Mouse (Mus musculus) heart, adult 2 months (tissue): ENCODE results near the gene Ccdc150. TPM values are rescaled to one million over a fixed set of nuclear protein-coding genes. Genes with fewer than 3 reads are reported as not detected.
A peak's percentile ranks its signal among the peaks of the same experiment; 100 is the strongest.

Source experiments
- DNase-seq, 2 experiments: peaks; one replicate each; pipeline ENCODE4 v3.0.0; 2021
- H3K27ac ChIP-seq: fragments of 200-600 bp; 2 replicates; pipeline ENCODE4 v1.8.1; 2022
- H3K27me3 ChIP-seq: fragments of 200-500 bp; 2 replicates; pipeline ENCODE4 v1.6.1; 2012; ENCODE audit warnings: mild to moderate bottlenecking, low read length, inconsistent platforms, mixed read lengths; ENCODE audit not compliant: control insufficient read depth, insufficient read depth
- H3K36me3 ChIP-seq: fragments of 200-500 bp; 2 replicates; pipeline ENCODE4 v1.6.1; 2012; ENCODE audit warnings: low read length, inconsistent platforms; ENCODE audit not compliant: control insufficient read depth, insufficient read depth
- H3K4me1 ChIP-seq: fragments of 200-500 bp; 2 replicates; pipeline ENCODE4 v1.6.1; 2011; ENCODE audit warnings: low read length; ENCODE audit not compliant: control insufficient read depth, insufficient read depth
- H3K4me3 ChIP-seq: fragments of 200-600 bp; 2 replicates; pipeline ENCODE4 v1.8.1; 2022
- H3K79me2 ChIP-seq: fragments of 200-500 bp; replicated peaks from 2 replicates; pipeline ENCODE4 v1.6.1; 2012; ENCODE audit warnings: mild to moderate bottlenecking, inconsistent platforms, low read length, moderate library complexity, mixed read lengths; ENCODE audit not compliant: control insufficient read depth, insufficient read depth
- H3K9ac ChIP-seq: fragments of 200-500 bp; 2 replicates; pipeline ENCODE4 v1.6.1; 2012; ENCODE audit warnings: low read depth, mild to moderate bottlenecking, control low read depth, inconsistent platforms, low read length, mixed read lengths
- CTCF ChIP-seq: fragments of 200-600 bp; IDR thresholded peaks from 2 replicates; pipeline ENCODE4 v1.8.1; 2022; ENCODE audit warnings: antibody characterized with exemption, mild to moderate bottlenecking, moderate library complexity
- EP300 ChIP-seq: fragments of 200-500 bp; IDR thresholded peaks from 2 replicates; pipeline ENCODE4 v1.6.1; 2011; ENCODE audit warnings: low read depth, low read length, control low read depth; ENCODE audit not compliant: insufficient read depth
- POLR2A ChIP-seq: fragments of 200-500 bp; IDR thresholded peaks from 2 replicates; pipeline ENCODE4 v1.6.1; 2011; ENCODE audit warnings: mild to moderate bottlenecking, low read depth, low read length, control low read depth; ENCODE audit not compliant: insufficient read depth
- WGBS: fragments of 180-500 bp; shearing (Covaris S2); methylation state at CpG from one replicate; pipeline ENCODE4 v1.1.7; 2018; 5-methylcytosine and 5-hydroxymethylcytosine counted together
- intact Hi-C: fragments of 180-260 bp; cut with DNase I; formaldehyde crosslinking; loops from one replicate; pipeline ENCODE4 v1.15.1; 2025
- polyA plus RNA-seq: library from polyadenylated mRNA; depleted of rRNA; stranded (reverse); fragments of >200 nt; gene quantifications from 2 replicates; pipeline ENCODE4 v1.2.3, GENCODE M21; 2012
- total RNA-seq, 2 experiments: library from RNA; stranded (reverse); gene quantifications; 2 replicates each; pipeline ENCODE4 v1.2.3; 2021

Ccdc150 gene
- total and polyA plus RNA-seq, 3 experiments: 0.11 to 0.26 (median 0.18) TPM

GRCm38 (mm10) chr1:54306404-54306803, 55.9 kb downstream of the Ccdc150 start:
- no peaks in the 10 kb centered on the region for H3K4me1 ChIP-seq
- H3K27ac ChIP-seq: no peak overlapping the region
- no peak overlapping the region for H3K4me3 ChIP-seq
- no peaks in the 10 kb centered on the region for H3K27me3 ChIP-seq
- H3K79me2 ChIP-seq: no peaks in the 10 kb centered on the region
- no peaks in the 10 kb centered on the region for H3K36me3 ChIP-seq
- 69% methylated on average over 2 of the region's 2 CpGs for WGBS
- no peak overlapping the region for H3K9ac ChIP-seq
- TF ChIP-seq POLR2A (no peak), CTCF (no peak), EP300 (no peak)
- DNase-seq: no peak
- intact Hi-C loops: no loop called here

GRCm38 (mm10) chr1:54326647-54327046, 76.2 kb downstream of the Ccdc150 start:
- intact Hi-C loops: no loop called here
- WGBS: 95% methylated on average over 2 of the region's 2 CpGs
- no peaks in the 10 kb centered on the region for H3K4me1 ChIP-seq
- H3K79me2 ChIP-seq: no peaks in the 10 kb centered on the region
- TF ChIP-seq POLR2A (no peak), CTCF (no peak), EP300 (no peak)
- DNase-seq: no peak
- no peaks in the 10 kb centered on the region for H3K36me3 ChIP-seq
- no peak overlapping the region for H3K4me3 ChIP-seq
- no peak overlapping the region for H3K9ac ChIP-seq
- no peak overlapping the region for H3K27ac ChIP-seq
- H3K27me3 ChIP-seq: no peaks in the 10 kb centered on the region

- Histone ChIP-seq H3K36me3 (no peaks in the 10 kb centered on the region), H3K27me3 (no peaks in the 10 kb centered on the region), H3K27ac (no peak overlapping the region), H3K79me2 (no peaks in the 10 kb centered on the region), H3K4me3 (no peak overlapping the region), H3K4me1 (no peaks in the 10 kb centered on the region), H3K9ac (no peak overlapping the region)
- WGBS: 74% methylated on average over 6 of the region's 6 CpGs
- no peak for TF ChIP-seq EP300
- no peak for DNase-seq
- intact Hi-C loops: no loop called here
Measured at GRCm38 (mm10) chr1:54327876-54328545, 77.5 kb downstream of the Ccdc150 start.

- DNase-seq: peak in 1 of 2 experiments; percentile 24
- H3K27ac ChIP-seq: no peak overlapping the region
- WGBS: 45% methylated on average over 4 of the region's 4 CpGs
- H3K4me3 ChIP-seq: no peak overlapping the region
- intact Hi-C loops: loop anchor here (1.0 to 10.0 kb wide), 3 partner anchors 291 to 618 kb away; no protein-coding TSS in a partner anchor
- H3K27me3 ChIP-seq: no peaks in the 10 kb centered on the region
- H3K4me1 ChIP-seq: no peaks in the 10 kb centered on the region
- H3K36me3 ChIP-seq: no peaks in the 10 kb centered on the region
- H3K9ac ChIP-seq: no peak overlapping the region
- H3K79me2 ChIP-seq: no peaks in the 10 kb centered on the region
- TF ChIP-seq EP300 (no peak), POLR2A (no peak), CTCF (peak; percentile 72)
Measured at GRCm38 (mm10) chr1:54332988-54333387, 82.5 kb downstream of the Ccdc150 start.

- Histone ChIP-seq H3K79me2 (no peaks in the 10 kb centered on the region), H3K36me3 (no peaks in the 10 kb centered on the region), H3K27ac (no peak overlapping the region), H3K4me1 (no peaks in the 10 kb centered on the region), H3K4me3 (no peak overlapping the region), H3K27me3 (no peaks in the 10 kb centered on the region), H3K9ac (no peak overlapping the region)
- TF ChIP-seq EP300 (no peak), CTCF (no peak), POLR2A (no peak)
- intact Hi-C loops: no loop called here
- 94% methylated on average over 4 of the region's 4 CpGs for WGBS
- no peak for DNase-seq
Measured at GRCm38 (mm10) chr1:54354786-54355185, 104.3 kb downstream of the Ccdc150 start.

DNA sequence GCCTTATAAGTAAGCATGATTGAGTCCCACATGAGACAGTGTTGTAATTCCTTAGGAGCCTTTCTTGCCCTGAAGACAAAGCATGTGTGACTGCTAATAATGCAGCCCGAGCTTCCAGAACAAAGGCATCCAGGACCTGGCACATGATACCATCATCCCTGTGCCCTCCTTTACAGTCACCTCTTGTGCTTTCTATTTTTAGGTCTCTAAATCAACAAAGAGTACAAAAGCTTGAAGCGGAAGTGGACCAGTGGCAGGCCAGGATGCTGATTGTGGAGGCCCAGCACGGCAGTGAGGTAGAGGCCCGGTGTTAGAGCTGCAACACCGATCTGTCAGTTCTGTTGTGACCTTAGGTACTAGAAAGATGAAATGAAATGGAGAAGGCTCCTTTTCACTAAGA, 105.0 kb downstream of the Ccdc150 start:
- 17% methylated on average over 5 of the region's 5 CpGs for WGBS
- no peaks in the 10 kb centered on the region for H3K4me1 ChIP-seq
- H3K79me2 ChIP-seq: no peaks in the 10 kb centered on the region
- intact Hi-C loops: no loop called here
- H3K27ac ChIP-seq: no peak overlapping the region; the same call in 1 of the 2 replicates
- no peaks in the 10 kb centered on the region for H3K36me3 ChIP-seq
- TF ChIP-seq POLR2A: no peak
- H3K9ac ChIP-seq: no peak overlapping the region
- peak in 1 of 2 experiments; percentile 27 for DNase-seq
- H3K4me3 ChIP-seq: no peak overlapping the region
- H3K27me3 ChIP-seq: no peaks in the 10 kb centered on the region
